Mouse (Mus musculus) 3T3-L1 (cell line): Measurements from ENCODE around the gene Tmem130.
A peak's percentile ranks its signal among the peaks of the same experiment; 100 is the strongest.
"Not testable (repeated sequence)": the region's sequence is repeated elsewhere in the genome, so short reads cannot be mapped to it uniquely, and the experiment has no call there.

Experiments used
- DNase-seq: peaks from one replicate; pipeline ENCODE4 v3.0.0-alpha.2; 2015; ENCODE audit warnings: low read depth, low spot score

Gene Tmem130

DNA sequence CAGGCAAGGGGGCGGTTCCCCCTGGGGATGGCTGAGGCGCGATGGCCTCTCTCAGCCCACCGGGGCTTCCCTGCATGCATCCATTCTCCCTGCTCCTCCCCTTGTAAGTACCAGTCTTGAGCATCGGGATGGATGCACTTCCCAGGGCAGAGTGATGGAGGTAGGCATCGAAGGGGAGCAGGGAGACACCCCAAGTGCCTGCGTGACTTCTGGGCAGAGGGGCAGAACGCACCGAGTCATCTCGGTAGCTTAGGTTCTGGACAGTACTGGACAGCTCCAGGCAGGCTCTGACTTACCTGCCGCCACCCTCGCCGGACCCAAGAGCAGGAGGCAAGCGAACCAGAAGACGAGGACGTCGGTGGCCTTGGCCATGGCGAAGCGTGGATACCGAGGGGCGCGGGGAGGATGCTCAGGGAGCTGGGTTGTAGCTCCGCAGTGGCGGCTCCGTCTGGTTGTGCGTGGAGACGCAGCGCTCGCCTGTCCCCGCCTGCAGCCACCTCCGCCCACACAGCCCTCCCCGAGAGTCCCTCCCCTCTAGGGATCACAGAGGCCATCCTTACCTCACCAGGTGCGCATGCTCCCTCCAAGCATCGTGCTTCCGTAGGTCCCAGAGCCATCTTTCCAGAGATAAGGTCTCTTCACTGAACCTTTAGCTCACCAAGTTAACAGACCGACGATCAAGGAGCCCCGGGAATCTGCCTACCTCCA lies at the start of gene Tmem130:
TSS of gene Tmem130 (minus strand) at position 658 of the 708 bp plus-strand sequence.
- DNase-seq = no peak

DNA sequence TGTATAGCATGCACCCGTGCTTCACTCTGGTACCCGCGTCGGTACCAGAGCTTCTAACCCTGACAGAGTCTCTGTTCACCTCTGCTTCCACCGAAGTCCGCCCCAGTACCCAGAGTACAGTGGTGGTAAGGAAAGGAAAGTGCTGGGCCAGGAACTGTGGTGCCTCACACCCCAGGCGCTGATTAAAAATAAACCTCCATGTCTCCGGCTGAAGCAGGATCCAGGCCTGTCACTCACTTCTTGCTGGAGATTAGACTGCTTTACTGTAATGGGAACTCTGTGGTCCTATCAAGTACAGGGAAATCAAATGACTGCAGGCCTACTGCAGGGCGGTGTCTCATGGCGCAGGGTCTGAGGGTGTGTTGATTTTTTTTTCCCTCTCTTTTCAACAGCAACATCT lies 45.3 kb upstream of the Tmem130 start:
- DNase-seq = no peak

DNA sequence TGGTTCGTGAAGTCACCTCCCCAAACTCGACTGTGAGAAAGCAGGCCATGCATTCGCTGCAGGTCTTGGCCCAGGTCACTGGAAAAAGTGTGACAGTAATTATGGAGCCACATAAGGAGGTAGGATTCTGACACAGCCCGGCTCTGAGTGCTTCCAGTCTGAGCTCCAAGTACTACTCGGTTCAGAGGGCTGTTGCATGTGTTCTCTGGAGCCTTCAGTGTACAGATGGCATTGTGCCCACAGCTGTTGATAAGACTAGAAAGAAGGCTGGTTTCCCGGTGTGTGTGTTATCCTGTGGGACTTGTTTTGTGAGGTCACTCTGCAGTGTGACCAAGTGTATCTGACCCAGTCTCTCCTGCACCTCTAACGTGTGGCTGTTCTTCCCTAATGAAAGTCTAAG lies 42.6 kb upstream of the Tmem130 start:
- DNase-seq = no peak

DNA sequence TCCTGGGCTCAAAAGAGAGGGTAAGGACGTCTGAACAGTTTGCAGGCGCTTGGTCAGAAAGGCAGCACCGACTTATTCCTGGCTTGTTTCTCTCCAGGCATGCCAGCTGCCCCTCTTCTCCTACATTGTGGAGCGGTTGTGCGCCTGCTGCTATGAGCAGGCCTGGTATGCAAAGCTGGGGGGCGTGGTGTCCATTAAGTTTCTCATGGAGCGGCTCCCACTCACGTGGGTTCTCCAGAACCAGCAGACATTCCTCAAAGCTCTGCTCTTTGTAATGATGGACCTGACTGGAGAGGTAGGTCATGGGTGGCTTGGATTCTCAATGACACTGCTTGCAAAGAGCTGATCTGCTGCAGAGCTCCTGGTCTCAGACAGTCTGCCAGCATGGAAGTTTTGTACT lies 41.4 kb upstream of the Tmem130 start:
- no peak for DNase-seq

DNA sequence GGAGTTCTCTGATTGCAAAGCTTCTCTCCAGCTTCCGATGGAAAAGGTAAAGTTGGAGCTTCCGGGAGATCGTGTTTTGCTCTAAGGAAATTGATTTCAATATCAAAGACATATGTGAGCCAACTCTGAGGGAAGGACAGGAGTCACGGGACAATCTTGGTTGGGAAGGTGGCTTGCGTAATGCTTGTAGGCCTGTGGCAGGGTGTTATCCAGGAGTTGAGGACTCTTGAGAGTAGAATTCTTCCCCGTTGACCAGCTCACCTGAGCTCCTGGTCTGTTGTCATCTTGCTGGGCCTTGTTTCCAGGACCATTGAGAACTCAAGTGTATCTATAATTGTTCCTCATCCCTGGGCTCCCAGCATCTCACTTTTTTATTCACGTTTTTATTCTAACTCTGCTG lies 35.5 kb upstream of the Tmem130 start:
- no peak for DNase-seq

DNA sequence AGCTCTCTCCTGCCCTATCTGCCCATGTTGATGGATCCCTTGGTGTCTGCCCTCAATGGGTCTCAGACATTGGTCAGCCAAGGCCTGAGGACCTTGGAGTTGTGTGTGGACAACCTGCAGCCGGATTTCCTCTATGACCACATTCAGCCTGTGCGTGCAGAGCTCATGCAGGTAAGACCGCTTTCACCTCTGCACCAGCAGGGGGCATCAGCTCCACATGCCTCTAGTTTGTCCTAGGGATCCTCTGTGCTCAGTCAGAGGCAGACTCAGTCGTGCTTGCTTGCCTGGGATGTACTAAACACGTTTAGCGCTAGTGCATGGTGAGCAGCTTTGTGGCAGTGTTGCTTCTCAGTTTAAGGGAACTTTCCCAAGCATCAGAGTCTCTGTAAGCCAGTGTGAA lies 33.1 kb upstream of the Tmem130 start:
- DNase-seq = peak; percentile 57

DNA sequence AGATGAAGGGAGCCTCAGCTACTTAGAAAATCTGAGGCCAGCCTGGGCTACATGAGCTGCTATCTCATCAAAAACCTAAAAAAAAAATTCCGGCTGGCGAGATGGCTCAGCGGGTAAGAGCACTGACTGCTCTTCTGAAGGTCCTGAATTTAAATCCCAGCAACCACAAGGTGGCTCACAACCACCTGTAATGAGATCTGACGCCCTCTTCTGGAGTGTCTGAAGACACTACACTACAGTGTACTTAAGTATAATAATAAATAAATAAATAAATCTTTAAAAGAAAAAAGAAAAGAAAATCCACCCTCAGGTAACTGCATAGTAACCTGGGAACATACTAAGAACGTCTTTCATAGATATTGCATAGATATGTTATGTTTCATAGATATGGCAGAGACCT lies 31.8 kb upstream of the Tmem130 start:
- no peak for DNase-seq

DNA sequence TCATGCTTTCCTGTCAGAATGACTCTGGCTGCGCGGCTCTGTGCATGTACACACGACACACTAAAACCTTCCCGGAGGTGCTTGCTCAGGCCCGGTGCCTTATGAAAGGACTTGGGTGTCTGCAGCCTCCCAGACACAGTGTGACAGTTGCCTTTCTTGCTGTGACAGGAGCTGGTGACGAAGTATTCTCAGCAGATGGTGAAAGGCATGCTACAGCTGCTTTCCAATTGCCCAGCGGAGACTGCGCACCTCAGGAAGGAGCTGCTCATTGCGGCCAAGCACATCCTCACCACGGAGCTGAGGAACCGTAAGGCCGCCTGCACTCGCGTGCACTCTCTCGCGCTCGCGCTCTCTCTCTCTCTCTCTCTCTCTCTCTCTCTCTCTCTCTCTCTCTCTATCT lies 24.8 kb upstream of the Tmem130 start:
- no peak for DNase-seq

DNA sequence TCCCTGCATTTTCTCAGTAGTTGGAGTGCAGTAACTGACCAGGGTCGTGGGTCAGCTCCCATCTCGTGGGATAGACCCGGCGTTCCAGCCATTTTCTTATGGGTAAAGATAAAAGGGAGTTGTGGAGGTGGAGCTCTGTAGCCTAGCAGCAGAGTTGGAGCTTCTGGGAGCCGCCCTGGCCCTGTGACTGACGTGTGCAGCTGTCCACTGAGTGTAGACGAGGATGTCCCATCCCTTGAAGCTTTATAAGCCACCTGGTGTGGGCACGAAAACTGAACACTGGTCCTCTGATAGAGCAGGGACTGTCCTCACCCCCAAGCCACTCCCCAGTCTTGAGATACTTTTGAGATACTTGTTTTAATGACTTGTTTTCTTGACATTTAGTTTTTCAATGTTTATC lies 19.0 kb upstream of the Tmem130 start:
- no peak for DNase-seq

DNA sequence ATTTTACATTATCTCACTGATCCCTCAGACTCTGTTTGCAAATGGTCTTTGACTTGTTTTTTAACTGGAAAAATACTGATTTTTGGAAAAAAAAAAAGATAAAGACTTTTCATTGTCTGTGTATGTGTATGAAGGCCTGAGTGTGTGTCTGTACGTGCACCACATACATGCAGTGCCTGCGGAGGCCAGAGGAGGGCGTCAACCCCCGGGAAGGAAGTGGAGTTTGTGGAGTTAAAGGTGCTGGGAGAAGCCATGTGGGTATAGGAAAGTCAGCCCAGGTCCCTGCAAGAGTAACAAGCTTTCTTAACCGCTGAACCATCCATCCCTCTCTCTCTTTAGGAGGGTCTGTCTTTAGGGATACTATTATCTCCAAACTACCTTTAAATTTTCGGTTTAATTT lies 11.6 kb upstream of the Tmem130 start:
- DNase-seq = no peak

DNA sequence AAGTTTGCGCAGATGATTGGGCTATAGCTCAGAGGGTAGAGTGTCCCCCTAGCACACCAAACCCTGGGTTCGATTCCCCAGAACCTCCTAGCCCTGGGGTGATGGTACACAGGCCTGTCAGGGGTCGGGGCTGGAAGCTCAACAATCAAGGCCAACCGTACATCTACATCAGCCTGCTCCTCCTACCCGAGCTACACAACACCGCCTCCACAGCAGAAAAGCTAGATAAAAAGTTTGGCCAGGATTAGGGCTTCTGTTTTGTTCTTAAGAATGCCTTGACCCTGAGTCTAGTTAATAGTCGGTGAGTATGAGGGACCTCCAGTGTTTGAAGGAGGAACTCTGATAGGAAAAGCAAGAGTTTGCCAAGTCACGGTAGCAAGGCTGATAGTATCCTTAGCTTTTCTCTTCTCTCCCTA lies 7.5 kb upstream of the Tmem130 start:
- peak; percentile 51 for DNase-seq

DNA sequence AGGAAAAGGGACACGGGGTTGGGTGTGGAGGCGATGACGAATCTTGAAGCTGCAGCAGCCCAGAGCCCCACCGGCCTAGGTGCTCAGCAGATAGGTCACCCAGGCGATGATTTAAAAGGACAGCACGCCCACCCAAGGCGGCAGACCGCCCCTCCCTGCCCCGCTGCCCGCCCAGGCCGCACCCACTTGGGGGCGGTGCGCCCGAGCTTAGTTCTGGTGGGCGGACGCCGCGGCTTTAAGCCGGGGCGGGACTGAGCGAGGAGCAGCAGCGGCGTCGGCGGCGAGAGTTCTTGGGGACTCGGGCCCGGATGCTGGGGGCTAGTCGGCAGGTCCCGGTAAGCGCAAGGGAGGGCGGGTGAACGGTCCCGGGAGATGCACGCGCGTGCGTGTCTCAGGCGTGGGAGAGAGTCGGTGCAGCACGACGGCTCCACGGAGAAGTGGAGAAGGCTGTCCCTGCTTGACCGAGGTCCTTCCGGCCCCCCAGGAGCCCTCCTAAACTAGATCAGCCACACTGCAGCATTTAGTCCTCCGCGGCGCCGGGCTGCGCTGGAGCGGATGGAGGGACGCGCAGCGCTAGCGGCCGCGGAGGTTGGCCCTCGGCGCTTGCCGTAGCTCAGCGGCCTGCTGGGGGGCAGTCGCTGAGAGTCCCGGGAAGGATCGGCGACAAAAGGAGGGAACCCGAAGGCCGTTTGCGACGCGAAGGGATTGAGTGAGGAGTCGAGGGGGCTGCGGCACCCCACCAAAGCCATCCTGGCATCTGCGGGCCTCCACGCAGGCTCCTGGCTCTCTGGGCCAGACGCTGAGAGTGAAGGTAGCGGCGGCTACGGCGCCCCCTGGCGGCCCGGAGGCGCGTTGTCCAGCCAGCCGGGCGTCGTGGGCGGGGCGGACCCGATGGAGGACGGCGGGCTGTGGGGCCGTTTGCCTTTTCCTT lies 6.6 kb upstream of the Tmem130 start:
- peak; percentile 88 for DNase-seq

DNA sequence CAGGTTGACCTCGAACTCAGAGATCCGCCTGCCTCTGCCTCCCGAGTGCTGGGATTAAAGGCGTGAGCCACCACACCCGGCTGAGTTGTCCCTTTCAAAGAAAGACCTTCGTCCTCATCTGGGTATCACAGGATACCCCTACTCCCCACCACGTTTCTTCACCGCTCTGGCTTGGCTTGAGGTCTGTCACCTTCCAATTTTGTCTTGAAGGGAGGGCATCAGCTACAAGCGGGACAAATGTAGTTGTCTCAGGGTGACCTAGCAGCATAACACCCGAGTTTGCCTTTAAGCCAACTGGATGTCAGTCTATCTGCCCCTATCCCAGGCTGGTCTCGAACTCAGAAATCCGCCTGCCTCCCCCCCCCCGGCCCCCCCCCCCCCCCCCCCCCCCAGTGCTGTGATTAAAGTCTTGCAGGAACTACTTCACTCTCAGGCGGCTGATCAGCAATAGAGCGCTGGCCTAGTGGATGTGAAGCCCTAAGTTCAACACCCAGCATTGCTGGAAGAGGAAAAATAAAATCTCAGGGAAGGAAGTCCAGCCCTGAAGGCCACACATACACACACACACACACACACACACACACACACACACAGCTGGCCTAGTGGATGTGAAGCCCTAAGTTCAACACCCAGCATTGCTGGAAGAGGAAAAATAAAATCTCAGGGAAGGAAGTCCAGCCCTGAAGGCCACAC lies 5.6 kb upstream of the Tmem130 start, which contains the start of gene Trrap:
TSS of gene Trrap (plus strand) at position 627 of the 693 bp plus-strand sequence.
- not testable (repeated sequence) for DNase-seq

DNA sequence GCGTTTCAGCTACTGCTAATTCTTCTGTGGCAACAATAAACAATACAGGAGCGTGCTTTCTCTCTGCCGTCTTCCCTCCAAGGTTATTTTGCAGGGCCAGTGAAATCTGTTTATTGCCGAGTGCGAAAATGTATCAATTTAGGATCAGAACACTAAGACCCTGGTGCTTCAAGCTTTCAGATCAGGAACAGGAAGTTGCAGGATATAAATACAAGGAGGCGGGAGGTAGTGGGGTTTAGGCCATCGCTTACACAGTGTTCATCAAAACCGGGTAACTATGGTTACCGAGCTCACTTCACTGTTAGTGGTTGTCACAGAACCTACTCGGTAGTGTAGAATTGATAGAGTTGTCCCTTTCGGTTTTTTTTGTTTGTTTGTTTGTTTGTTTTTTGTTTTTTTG lies 5.0 kb upstream of the Tmem130 start:
- no peak for DNase-seq

DNA sequence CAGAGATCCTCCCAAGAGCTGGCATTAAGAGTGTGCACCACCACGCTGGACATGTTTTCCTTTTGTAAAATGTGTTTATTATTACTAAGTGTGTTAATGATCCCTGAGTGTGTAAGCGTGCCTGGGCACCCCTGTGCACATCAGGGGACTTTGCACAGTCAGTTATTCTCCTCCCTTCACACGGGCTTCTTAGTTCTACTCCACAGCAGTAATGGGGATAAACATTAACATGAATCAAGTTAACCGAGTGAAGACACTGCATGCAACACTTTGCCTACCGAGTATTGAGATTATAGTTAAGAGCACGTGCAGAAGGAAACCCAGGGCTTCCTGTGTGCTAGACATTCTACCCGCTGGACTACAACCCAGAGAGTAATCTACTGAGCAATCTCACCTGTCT lies 4.4 kb upstream of the Tmem130 start:
- DNase-seq = no peak

DNA sequence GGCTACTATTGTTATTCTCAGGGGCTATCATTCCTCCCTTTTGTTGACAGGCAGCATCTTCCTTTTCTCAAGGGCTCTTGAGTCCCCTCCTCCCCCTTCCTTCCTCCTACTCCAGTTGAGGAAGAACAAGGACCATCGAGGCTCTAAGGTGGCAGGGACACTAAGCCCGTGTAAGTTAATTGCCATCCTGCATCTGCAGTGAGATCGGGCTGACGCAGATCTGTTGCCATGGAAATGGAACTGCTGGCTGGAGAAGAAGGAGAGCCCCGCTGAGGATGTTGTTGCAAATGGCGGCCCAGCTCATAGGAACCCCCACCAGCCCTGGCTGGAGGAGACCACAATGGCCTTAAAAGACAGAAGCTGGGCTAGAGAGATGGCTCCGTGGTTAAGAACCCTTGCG lies 3.2 kb downstream of the Tmem130 start:
- no peak for DNase-seq

DNA sequence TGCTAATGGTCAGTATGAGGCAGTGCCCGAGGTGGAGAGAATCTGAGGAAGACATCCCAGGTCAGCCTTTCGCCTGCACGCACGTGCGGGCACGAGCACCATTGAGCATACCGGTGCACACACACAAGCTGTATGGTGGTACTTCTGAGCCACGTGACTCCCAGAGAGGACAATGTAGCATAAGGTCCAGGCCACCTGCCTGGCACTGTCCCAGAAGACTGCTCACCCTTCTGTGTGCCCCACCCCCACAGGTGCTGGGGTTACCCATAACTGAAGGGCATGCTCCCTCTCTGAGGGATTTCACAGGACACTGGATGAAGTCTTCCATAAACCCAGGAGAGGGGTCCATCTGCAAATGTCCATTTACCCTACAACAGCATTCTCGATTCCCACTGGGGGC lies 4.2 kb downstream of the Tmem130 start:
- DNase-seq = no peak

DNA sequence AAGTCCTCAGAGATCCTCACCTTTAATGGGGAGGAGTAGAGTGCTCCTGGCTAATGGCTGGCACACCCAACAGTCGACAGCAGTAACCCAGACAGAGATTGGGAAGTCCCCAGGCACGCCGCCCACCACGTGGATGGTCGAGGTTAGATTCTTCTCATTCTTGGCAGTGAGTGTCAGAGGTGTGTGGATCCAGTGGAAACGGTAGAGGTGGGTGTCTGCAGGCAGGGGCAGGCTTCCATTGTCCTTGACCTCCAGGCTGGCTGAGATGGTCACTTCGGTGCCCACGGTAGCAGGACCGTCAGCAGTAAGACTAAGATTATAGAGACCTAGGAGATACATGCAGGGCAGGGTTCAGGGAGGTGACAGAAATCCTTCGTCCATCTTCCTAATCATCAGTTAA lies 6.4 kb downstream of the Tmem130 start:
- peak; percentile 65 for DNase-seq

DNA sequence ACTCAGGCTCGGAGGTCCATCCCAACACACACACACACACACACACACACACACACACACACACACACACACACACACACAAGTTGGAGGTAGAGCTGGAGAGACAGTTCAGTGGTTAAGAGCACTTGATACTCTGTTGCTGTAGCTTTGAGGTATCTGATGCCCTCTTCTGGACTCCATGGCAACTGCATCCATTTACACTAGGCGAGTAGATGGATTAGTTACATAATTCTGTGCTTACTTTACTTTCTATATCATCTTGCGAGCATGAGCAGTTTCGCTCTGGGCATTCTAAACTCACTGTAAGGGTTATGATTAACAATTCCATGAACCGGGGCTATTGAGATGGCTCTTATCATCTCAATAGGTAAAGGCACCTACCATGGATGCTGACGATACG lies 8.6 kb downstream of the Tmem130 start:
- peak; percentile 82 for DNase-seq

DNA sequence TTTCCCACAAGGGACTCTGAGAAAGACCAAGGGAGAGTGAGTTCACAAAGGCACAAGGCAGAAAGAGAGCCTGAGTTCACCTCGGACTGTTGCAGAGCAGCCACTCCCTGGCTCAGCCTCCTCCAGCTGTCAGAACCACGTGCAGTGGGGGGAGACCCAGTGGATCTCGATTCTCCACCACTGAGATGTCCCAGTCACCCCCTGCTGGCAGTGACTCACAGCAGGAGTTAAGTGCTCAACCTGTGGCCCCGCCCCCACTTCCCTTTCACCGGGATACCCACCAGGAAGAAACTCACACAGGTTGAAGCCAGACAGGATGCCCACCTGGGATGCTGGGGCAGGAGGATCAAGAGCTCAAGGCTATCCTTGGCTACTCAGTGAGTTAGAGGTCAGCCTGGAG lies 9.2 kb downstream of the Tmem130 start:
- DNase-seq = peak; percentile 38

DNA sequence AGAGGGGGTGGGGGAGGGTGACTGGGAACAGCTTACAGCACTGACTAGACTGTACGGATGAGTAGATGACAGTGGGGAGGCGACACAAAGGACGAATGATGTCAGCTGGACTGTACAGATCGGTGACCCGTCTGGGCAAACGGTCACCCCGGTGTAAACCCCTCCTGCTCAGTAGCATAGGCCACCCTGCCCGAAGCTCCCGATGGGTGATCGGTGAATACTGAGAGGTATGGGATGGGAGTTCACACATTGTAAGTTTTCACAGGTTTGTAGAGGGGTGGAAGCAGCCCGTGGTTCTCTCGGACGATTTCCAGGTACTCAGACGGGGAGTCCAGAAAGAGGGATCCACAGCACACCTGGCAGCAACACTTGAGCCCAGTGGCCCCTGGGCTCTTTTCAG lies 24.5 kb downstream of the Tmem130 start:
- DNase-seq = no peak

DNA sequence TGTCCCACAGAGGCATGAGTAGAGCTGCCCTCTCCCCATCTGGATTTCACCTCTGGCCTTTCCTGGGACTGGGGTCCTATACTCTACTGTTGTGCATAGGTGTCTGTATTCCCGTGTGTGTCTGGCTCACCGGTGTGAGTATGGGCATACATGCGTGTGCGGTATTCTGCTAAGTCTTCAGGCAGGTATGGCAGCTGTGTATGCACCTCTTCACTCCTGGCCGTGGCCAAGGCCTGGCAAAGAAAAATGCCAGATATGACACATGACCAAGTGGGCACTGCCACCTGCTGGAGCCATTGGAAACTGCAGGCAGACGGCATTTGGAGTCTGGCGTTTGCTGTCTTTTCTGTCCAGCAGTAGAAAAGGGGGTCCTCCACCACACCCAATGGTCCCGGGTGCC lies 26.7 kb downstream of the Tmem130 start:
- peak; percentile 79 for DNase-seq
